13 mouse cellular contexts compared by ENCODE assay signal in the genomic region with DNA sequence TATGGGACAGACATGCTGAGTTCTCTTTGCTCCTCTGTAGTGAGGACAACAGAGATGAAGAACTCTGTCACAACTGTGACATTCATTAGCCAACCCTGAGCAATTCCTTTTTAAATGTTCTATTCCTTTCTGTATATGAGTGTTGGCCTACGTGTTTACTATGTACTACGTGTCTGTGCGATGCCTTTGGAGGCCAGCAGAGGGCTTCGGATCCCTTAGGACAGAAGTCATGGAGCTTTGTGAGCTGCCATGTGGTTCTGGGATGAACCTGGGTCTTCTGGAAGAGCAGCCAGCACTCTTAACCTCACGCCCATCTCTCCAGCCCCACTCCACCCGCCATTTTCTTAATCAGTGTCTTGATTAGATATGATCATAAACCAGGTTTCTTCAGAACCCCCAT. TPM values are rescaled to one million over a fixed set of nuclear protein-coding genes. Genes with fewer than 3 reads are reported as not detected.
DNase-seq lines count a peak whose midpoint lies in the region; ATAC-seq and TF ChIP-seq lines count a peak whose summit lies in the region.
"Had no signal": no experiment of that assay in that cellular context is flagged by ENCODE, and none has a peak within 500 bp of the region (broad histone marks: within the 10 kb centered on the region; RNA-seq: fewer than 3 reads in every experiment).

No protein-coding gene starts in this region.

- WGBS in hindbrain, embryonic 11.5 days: 91% methylated on average over 6 of the region's 6 CpGs
- 92% methylated on average over 6 of the region's 6 CpGs for WGBS in hindbrain, embryonic 16.5 days
- WGBS in midbrain, postnatal 0 days: 95% methylated on average over 6 of the region's 6 CpGs
- WGBS in midbrain, embryonic 13.5 days: 94% methylated on average over 6 of the region's 6 CpGs

- no peak overlapping the region for H3K27ac ChIP-seq in hindbrain, embryonic 11.5 days (ENCODE audit: low read depth, low read length)
- H3K27ac ChIP-seq in hindbrain, embryonic 16.5 days (ENCODE audit: low read depth, low read length): no peak overlapping the region
- no peak overlapping the region for H3K27ac ChIP-seq in midbrain, postnatal 0 days (ENCODE audit: low read depth, low read length)
- no peak overlapping the region for H3K27ac ChIP-seq in midbrain, embryonic 13.5 days

- peak; percentile 60 for TF ChIP-seq CTCF in midbrain, postnatal 0 days (IDR thresholded peaks at IDR 0.05)

- peaks cover 13% of the 10 kb centered on the region; the same call in 1 of the 2 replicates for H3K36me3 ChIP-seq in hindbrain, embryonic 11.5 days (ENCODE audit: control insufficient read depth, insufficient read depth, low read length)
- H3K36me3 ChIP-seq in hindbrain, embryonic 16.5 days (ENCODE audit: control insufficient read depth, insufficient read depth, low read length): peaks cover 37% of the 10 kb centered on the region
- peaks cover 42% of the 10 kb centered on the region for H3K36me3 ChIP-seq in midbrain, postnatal 0 days (ENCODE audit: insufficient read depth, low read length)
- H3K36me3 ChIP-seq in midbrain, embryonic 13.5 days: peaks cover 71% of the 10 kb centered on the region

- H3K4me1 ChIP-seq in hindbrain, embryonic 11.5 days (replicated peaks; ENCODE audit: control insufficient read depth, insufficient read depth, low read length): no peaks in the 10 kb centered on the region
- H3K4me1 ChIP-seq in hindbrain, embryonic 16.5 days (ENCODE audit: control insufficient read depth, insufficient read depth, low read depth, low read length): no peaks in the 10 kb centered on the region
- H3K4me1 ChIP-seq in midbrain, postnatal 0 days (ENCODE audit: insufficient read depth, low read length): no peaks in the 10 kb centered on the region
- H3K4me1 ChIP-seq in midbrain, embryonic 13.5 days (replicated peaks): peaks cover 4% of the 10 kb centered on the region; the same call in 1 of the 2 replicates

- no peaks in the 10 kb centered on the region for H3K27me3 ChIP-seq in hindbrain, embryonic 11.5 days (ENCODE audit: control insufficient read depth, insufficient read depth, low read length)
- no peaks in the 10 kb centered on the region for H3K27me3 ChIP-seq in hindbrain, embryonic 16.5 days (replicated peaks; ENCODE audit: control insufficient read depth, insufficient read depth, low read length)
- no peaks in the 10 kb centered on the region for H3K27me3 ChIP-seq in midbrain, postnatal 0 days (ENCODE audit: insufficient read depth, low read length)
- no peaks in the 10 kb centered on the region for H3K27me3 ChIP-seq in midbrain, embryonic 13.5 days

- H3K9me3 ChIP-seq in hindbrain, embryonic 11.5 days (ENCODE audit: control insufficient read depth, low read length): no peaks in the 10 kb centered on the region
- no peaks in the 10 kb centered on the region for H3K9me3 ChIP-seq in hindbrain, embryonic 16.5 days (ENCODE audit: control insufficient read depth, low read length)
- H3K9me3 ChIP-seq in midbrain, postnatal 0 days (ENCODE audit: low read length): no peaks in the 10 kb centered on the region
- no peaks in the 10 kb centered on the region for H3K9me3 ChIP-seq in midbrain, embryonic 13.5 days

- H3K9ac ChIP-seq in hindbrain, embryonic 11.5 days (ENCODE audit: low read depth, low read length): no peak overlapping the region
- no peak overlapping the region for H3K9ac ChIP-seq in hindbrain, embryonic 16.5 days (ENCODE audit: low read depth, low read length)
- no peak overlapping the region for H3K9ac ChIP-seq in midbrain, postnatal 0 days (replicated peaks; ENCODE audit: low read length, poor library complexity, severe bottlenecking)
- H3K9ac ChIP-seq in midbrain, embryonic 13.5 days (replicated peaks): no peak overlapping the region

- H3K4me3 ChIP-seq in hindbrain, embryonic 11.5 days (ENCODE audit: low read depth, low read length): no peak overlapping the region
- H3K4me3 ChIP-seq in hindbrain, embryonic 16.5 days (ENCODE audit: low read length): no peak overlapping the region
- no peak overlapping the region for H3K4me3 ChIP-seq in midbrain, postnatal 0 days (ENCODE audit: low read depth, low read length)
- no peak overlapping the region for H3K4me3 ChIP-seq in midbrain, embryonic 13.5 days (replicated peaks)
- H3K4me3 ChIP-seq: myocyte had no signal

- peak; percentile 30 for DNase-seq in hindbrain, embryonic 11.5 days (ENCODE audit: low spot score)
- peak; percentile 45 for DNase-seq in midbrain, postnatal 0 days (ENCODE audit: low spot score)
- peak; percentile 74 for DNase-seq in ZHBTc4 (ENCODE audit: low read depth, low spot score)
- DNase-seq: adrenal gland, postnatal 36 days; cerebellum, adult 9-11 months; heart, postnatal 36 days; lung, postnatal 14 days had no signal

- no peak for ATAC-seq in hindbrain, embryonic 11.5 days (ENCODE audit: low FRiP score)
- ATAC-seq in hindbrain, embryonic 16.5 days: no peak
- ATAC-seq in midbrain, postnatal 0 days (ENCODE audit: low FRiP score): no peak
- no peak for ATAC-seq in midbrain, embryonic 13.5 days
- peak; percentile 53; the same call in 1 of the 2 replicates for ATAC-seq in megakaryocyte-erythroid progenitor cell, adult 5-6 weeks (replicated peaks; ENCODE audit: low FRiP score, low TSS enrichment, poor library complexity, severe bottlenecking)
- ATAC-seq in frontal cortex, adult (ENCODE audit: low TSS enrichment): no peak
- ATAC-seq in granulocyte monocyte progenitor cell, adult 5-6 weeks (replicated peaks; ENCODE audit: poor library complexity, severe bottlenecking): no peak

- no peak overlapping the region for H3K4me2 ChIP-seq in hindbrain, embryonic 11.5 days (replicated peaks; ENCODE audit: low read depth, low read length)
- no peak overlapping the region for H3K4me2 ChIP-seq in hindbrain, embryonic 16.5 days (ENCODE audit: low read length)
- no peak overlapping the region for H3K4me2 ChIP-seq in midbrain, postnatal 0 days (ENCODE audit: low read depth, low read length, poor library complexity, severe bottlenecking)
- H3K4me2 ChIP-seq in midbrain, embryonic 13.5 days (replicated peaks): no peak overlapping the region

RNA-seq across cellular contexts. Expression of gene Rnf145, which starts 32.2 kb away (rescaled TPM):
- 129 and 147 TPM in 2 replicates for polyA plus RNA-seq in hindbrain, embryonic 11.5 days (2014; fragmentation: Nextera tagmentation; extraction: Ambion mirVana)
- 96.2 and 102 TPM in 2 replicates for polyA plus RNA-seq in hindbrain, embryonic 16.5 days (2015; fragmentation: Nextera tagmentation; extraction: Ambion mirVana)
- 115 and 119 TPM in 2 replicates for total RNA-seq in midbrain, postnatal 0 days (2014; rRNA removed)
- polyA plus RNA-seq in midbrain, postnatal 0 days (2015; fragmentation: Nextera tagmentation; extraction: Ambion mirVana): 101 and 104 TPM in 2 replicates
- polyA plus RNA-seq in midbrain, embryonic 13.5 days (2015; fragmentation: Nextera tagmentation; extraction: Ambion mirVana): 114 and 127 TPM in 2 replicates
- total RNA-seq in megakaryocyte-erythroid progenitor cell, adult 5-6 weeks (2014; fragmentation: Nextera tagmentation): 55.1 and 77.7 TPM in 2 replicates
- total RNA-seq in megakaryocyte-erythroid progenitor cell, adult 5-6 weeks (2017): 37.7 and 41.5 TPM in 2 replicates
- total RNA-seq in granulocyte monocyte progenitor cell, adult 5-6 weeks (2014; fragmentation: Nextera tagmentation): 18.9 and 20.7 TPM in 2 replicates
- 18.2 and 22.2 TPM in 2 replicates for total RNA-seq in granulocyte monocyte progenitor cell, adult 5-6 weeks (2017)
